Mouse (Mus musculus): ENCODE measurements around the gene Prss53. TPM values are rescaled to one million over a fixed set of nuclear protein-coding genes. Genes with fewer than 3 reads are reported as not detected.

The Prss53 gene
- total and polyA plus RNA-seq, 3 experiments = 0.30 TPM; not detected in 2

- in situ Hi-C loops (cut with MboI; ENCODE audit: low pct_ligation_motif_present, low pct_unique_long_range_greater_than_20kb, low sequenced_read_pairs) = no loop called here
- no peak for TF ChIP-seq CHD2 (IDR thresholded peaks at IDR 0.05; ENCODE audit: low read length)
- TF ChIP-seq MAFK (IDR thresholded peaks at IDR 0.05; ENCODE audit: insufficient replicate concordance, low read length) = no peak
- no peak for TF ChIP-seq TBP (conservative IDR thresholded peaks at IDR 0.05; ENCODE audit: low read depth, low read length)
- TF ChIP-seq CTCF (conservative IDR thresholded peaks at IDR 0.05 in 1 of 2, IDR thresholded peaks at IDR 0.05 in 1 of 2; ENCODE audit: low read depth in 2 of 2, low read length in 2 of 2) = no peak
- no peak for TF ChIP-seq USF1 (IDR thresholded peaks at IDR 0.05; ENCODE audit: low read depth, low read length)
- no peak for TF ChIP-seq EP300 (IDR thresholded peaks at IDR 0.05; ENCODE audit: low read length)
- no peak for TF ChIP-seq SMC3 (IDR thresholded peaks at IDR 0.05; ENCODE audit: low read depth, low read length)
- no peak for TF ChIP-seq ELF1 (IDR thresholded peaks at IDR 0.05; ENCODE audit: low read depth, low read length)
- Histone ChIP-seq H3K36me3 (replicated peaks in 1 of 2; ENCODE audit: control insufficient read depth in 1 of 2, insufficient read depth in 1 of 2, low read length in 1 of 2) (peaks cover 0 to 4% of the 10 kb centered on the region in 2 experiments), H3K27me3 (replicated peaks) (no peaks in the 10 kb centered on the region), H3K27ac (ENCODE audit: insufficient read depth, low read depth) (no peak overlapping the region), H3K4me2 (ENCODE audit: insufficient read depth, low read depth, poor library complexity, severe bottlenecking) (no peak overlapping the region), H3K79me2 (replicated peaks; ENCODE audit: control insufficient read depth, extremely low read depth, insufficient read depth, poor library complexity, severe bottlenecking) (no peaks in the 10 kb centered on the region), H3K9me3 (replicated peaks; ENCODE audit: low read length) (no peaks in the 10 kb centered on the region), H3K9ac (ENCODE audit: insufficient read depth, low read depth) (no peak overlapping the region), H3K4me3 (replicated peaks in 1 of 3; ENCODE audit: low read depth in 2 of 3, low read length in 2 of 3, poor library complexity in 1 of 3) (no peak overlapping the region), H3K4me1 (ENCODE audit: control insufficient read depth in 1 of 2, insufficient read depth in 2 of 2) (no peaks in the 10 kb centered on the region)
- DNase-seq (ENCODE audit: extremely low read depth) = no peak
- dilution Hi-C loops (cut with MboI; ENCODE audit: extremely low pct_ligation_motif_present, extremely low pct_unique_long_range_greater_than_20kb, low sequenced_read_pairs) = no loop called here
Measured at GRCm38 (mm10) chr7:127858258-127858657, 32.5 kb downstream of the Prss53 start.

- peaks cover 19 to 44% of the 10 kb centered on the region in 2 experiments for H3K36me3 ChIP-seq (replicated peaks in 1 of 2; ENCODE audit: control insufficient read depth in 1 of 2, insufficient read depth in 1 of 2, low read length in 1 of 2)
- no peaks in the 10 kb centered on the region for H3K9me3 ChIP-seq (replicated peaks; ENCODE audit: low read length)
- no peak for TF ChIP-seq MAFK (IDR thresholded peaks at IDR 0.05; ENCODE audit: insufficient replicate concordance, low read length)
- no peak overlapping the region for H3K27ac ChIP-seq (ENCODE audit: insufficient read depth, low read depth)
- no peak overlapping the region for H3K4me2 ChIP-seq (ENCODE audit: insufficient read depth, low read depth, poor library complexity, severe bottlenecking)
- dilution Hi-C loops (cut with MboI; ENCODE audit: extremely low pct_ligation_motif_present, extremely low pct_unique_long_range_greater_than_20kb, low sequenced_read_pairs) (no loop called here), in situ Hi-C loops (cut with MboI; ENCODE audit: low pct_ligation_motif_present, low pct_unique_long_range_greater_than_20kb, low sequenced_read_pairs) (no loop called here)
- no peaks in the 10 kb centered on the region for H3K27me3 ChIP-seq (replicated peaks)
- no peaks in the 10 kb centered on the region for H3K79me2 ChIP-seq (replicated peaks; ENCODE audit: control insufficient read depth, extremely low read depth, insufficient read depth, poor library complexity, severe bottlenecking)
- no peak for DNase-seq (ENCODE audit: extremely low read depth)
- H3K4me3 ChIP-seq (replicated peaks in 1 of 3; ENCODE audit: low read depth in 2 of 3, low read length in 2 of 3, poor library complexity in 1 of 3) = no peak overlapping the region
- no peak overlapping the region for H3K9ac ChIP-seq (ENCODE audit: insufficient read depth, low read depth)
- H3K4me1 ChIP-seq (ENCODE audit: control insufficient read depth in 1 of 2, insufficient read depth in 2 of 2) = no peaks in the 10 kb centered on the region
Measured at GRCm38 (mm10) chr7:127850906-127851305, 39.9 kb downstream of the Prss53 start.

- H3K4me3 ChIP-seq (replicated peaks in 1 of 3; ENCODE audit: low read depth in 2 of 3, low read length in 2 of 3, poor library complexity in 1 of 3) = no peak overlapping the region
- in situ Hi-C loops (cut with MboI; ENCODE audit: low pct_ligation_motif_present, low pct_unique_long_range_greater_than_20kb, low sequenced_read_pairs) = no loop called here
- dilution Hi-C loops (cut with MboI; ENCODE audit: extremely low pct_ligation_motif_present, extremely low pct_unique_long_range_greater_than_20kb, low sequenced_read_pairs) = no loop called here
- H3K79me2 ChIP-seq (replicated peaks; ENCODE audit: control insufficient read depth, extremely low read depth, insufficient read depth, poor library complexity, severe bottlenecking) = no peaks in the 10 kb centered on the region
- TF ChIP-seq ELF1 (IDR thresholded peaks at IDR 0.05; ENCODE audit: low read depth, low read length) (no peak), HCFC1 (IDR thresholded peaks at IDR 0.05; ENCODE audit: low read depth, low read length) (no peak), EP300 (IDR thresholded peaks at IDR 0.05; ENCODE audit: low read length) (no peak), CTCF (conservative IDR thresholded peaks at IDR 0.05 in 1 of 2, IDR thresholded peaks at IDR 0.05 in 1 of 2; ENCODE audit: low read depth in 2 of 2, low read length in 2 of 2) (no peak), SMC3 (IDR thresholded peaks at IDR 0.05; ENCODE audit: low read depth, low read length) (no peak)
- H3K9ac ChIP-seq (ENCODE audit: insufficient read depth, low read depth) = no peak overlapping the region
- H3K4me2 ChIP-seq (ENCODE audit: insufficient read depth, low read depth, poor library complexity, severe bottlenecking) = no peak overlapping the region
- no peaks in the 10 kb centered on the region for H3K27me3 ChIP-seq (replicated peaks)
- no peaks in the 10 kb centered on the region for H3K4me1 ChIP-seq (ENCODE audit: control insufficient read depth in 1 of 2, insufficient read depth in 2 of 2)
- H3K36me3 ChIP-seq (replicated peaks in 1 of 2; ENCODE audit: control insufficient read depth in 1 of 2, insufficient read depth in 1 of 2, low read length in 1 of 2) = peaks cover 20 to 49% of the 10 kb centered on the region in 2 experiments
- DNase-seq (ENCODE audit: extremely low read depth) = no peak
- H3K9me3 ChIP-seq (replicated peaks; ENCODE audit: low read length) = no peaks in the 10 kb centered on the region
- no peak overlapping the region for H3K27ac ChIP-seq (ENCODE audit: insufficient read depth, low read depth)
Measured at GRCm38 (mm10) chr7:127849973-127850875, 40.5 kb downstream of the Prss53 start.

Measured in CH12.LX (cell line).